32 mouse cellular contexts compared by ENCODE assay signal in genomic region chr6:54258462-54258861, GRCm38 (mm10).
"Had no signal": no experiment of that assay in that cellular context is flagged by ENCODE, and none has a peak within 500 bp of the region (broad histone marks: within the 10 kb centered on the region; RNA-seq: fewer than 3 reads in every experiment).

No protein-coding gene starts in this region.

- H3K36me3 ChIP-seq: limb, embryonic 10.5 days; limb, embryonic 12.5 days; limb, embryonic 13.5 days; limb, embryonic 15.5 days; liver, embryonic 12.5 days; liver, embryonic 13.5 days; liver, embryonic 15.5 days; lung, embryonic 15.5 days; midbrain, embryonic 10.5 days; midbrain, embryonic 12.5 days; midbrain, embryonic 13.5 days; midbrain, embryonic 15.5 days; neural tube, embryonic 12.5 days; neural tube, embryonic 13.5 days had no signal

- H3K4me3 ChIP-seq: limb, embryonic 10.5 days; limb, embryonic 12.5 days; limb, embryonic 13.5 days; limb, embryonic 15.5 days; liver, embryonic 12.5 days; liver, embryonic 13.5 days; liver, embryonic 15.5 days; lung, embryonic 15.5 days; megakaryocyte, embryonic 14.5 days; midbrain, embryonic 10.5 days; midbrain, embryonic 12.5 days; midbrain, embryonic 13.5 days; midbrain, embryonic 15.5 days; neural tube, embryonic 12.5 days; neural tube, embryonic 13.5 days had no signal

- H3K4me1 ChIP-seq: liver, embryonic 12.5 days; liver, embryonic 13.5 days; liver, embryonic 15.5 days; lung, embryonic 15.5 days; midbrain, embryonic 15.5 days had no signal

- H3K27ac ChIP-seq: limb, embryonic 10.5 days; limb, embryonic 12.5 days; limb, embryonic 13.5 days; limb, embryonic 15.5 days; liver, embryonic 12.5 days; liver, embryonic 13.5 days; liver, embryonic 14.5 days; liver, embryonic 15.5 days; lung, embryonic 15.5 days; macrophage; midbrain, embryonic 10.5 days; midbrain, embryonic 12.5 days; midbrain, embryonic 13.5 days; midbrain, embryonic 15.5 days; neural tube, embryonic 12.5 days; neural tube, embryonic 13.5 days had no signal

- DNase-seq: left cerebral cortex, postnatal 4 days; liver; liver, embryonic 13.5 days; liver, postnatal 0 days; lung, adult 18-20 months; lung, adult 2 months; lung, embryonic 14.5 days; lung, postnatal 10 days; lung, postnatal 14 days; lung, postnatal 36 days; lung, postnatal 4 days; midbrain, embryonic 14.5 days had no signal

- ATAC-seq: liver, embryonic 12.5 days; liver, postnatal 0 days; lung, postnatal 0 days; midbrain, embryonic 13.5 days; midbrain, embryonic 15.5 days; midbrain, embryonic 16.5 days had no signal

- H3K4me2 ChIP-seq: limb, embryonic 12.5 days; limb, embryonic 13.5 days; limb, embryonic 15.5 days; liver, embryonic 11.5 days; liver, embryonic 12.5 days; liver, embryonic 13.5 days; liver, embryonic 15.5 days; lung, embryonic 14.5 days; lung, embryonic 15.5 days; midbrain, embryonic 11.5 days; midbrain, embryonic 12.5 days; midbrain, embryonic 13.5 days; midbrain, embryonic 15.5 days; neural tube, embryonic 12.5 days; neural tube, embryonic 13.5 days had no signal

- H3K27me3 ChIP-seq: limb, embryonic 12.5 days; limb, embryonic 13.5 days; limb, embryonic 15.5 days; liver, embryonic 12.5 days; liver, embryonic 13.5 days; liver, embryonic 15.5 days; lung, embryonic 15.5 days; megakaryocyte, embryonic 14.5 days; midbrain, embryonic 12.5 days; midbrain, embryonic 13.5 days; neural tube, embryonic 12.5 days; neural tube, embryonic 13.5 days had no signal

- H3K9me3 ChIP-seq: limb, embryonic 10.5 days; limb, embryonic 12.5 days; limb, embryonic 13.5 days; limb, embryonic 15.5 days; liver, embryonic 12.5 days; liver, embryonic 13.5 days; liver, embryonic 15.5 days; lung, embryonic 15.5 days; megakaryocyte, embryonic 14.5 days; midbrain, embryonic 10.5 days; midbrain, embryonic 12.5 days; midbrain, embryonic 13.5 days; midbrain, embryonic 15.5 days; neural tube, embryonic 12.5 days; neural tube, embryonic 13.5 days had no signal

- H3K9ac ChIP-seq: limb, embryonic 12.5 days; limb, embryonic 13.5 days; limb, embryonic 15.5 days; liver, embryonic 12.5 days; liver, embryonic 13.5 days; liver, embryonic 14.5 days; liver, embryonic 15.5 days; liver, postnatal 0 days; lung, embryonic 14.5 days; lung, embryonic 15.5 days; midbrain, embryonic 12.5 days; midbrain, embryonic 13.5 days; midbrain, embryonic 15.5 days; neural tube, embryonic 12.5 days; neural tube, embryonic 13.5 days had no signal
